Mouse (Mus musculus): ENCODE measurements around the gene Ankrd9. TPM values are rescaled to one million over a fixed set of nuclear protein-coding genes. Genes with fewer than 3 reads are reported as not detected.

The Ankrd9 gene
- 40.1 and 44.5 TPM in 2 replicates for polyA plus RNA-seq (2012; rRNA removed)

GRCm38 (mm10) chr12:110978607-110979406 is at the start of gene Ankrd9:
Ankrd9 (minus strand) TSS chr12:110979040.

Other genes with a start within 250 kb of the Ankrd9 start
- gene Wdr20, start 241.1 kb downstream of the Ankrd9 start, polyA plus RNA-seq (2012; rRNA removed): 9.0 and 11.1 TPM in 2 replicates
- gene Mok, start 138.1 kb downstream of the Ankrd9 start, polyA plus RNA-seq (2012; rRNA removed): 0.18 and 0.28 TPM in 2 replicates
- 1.7 TPM in 2 replicates for gene Zfp839, start 128.8 kb downstream of the Ankrd9 start, polyA plus RNA-seq (2012; rRNA removed)
- 43.1 and 52.0 TPM in 2 replicates for gene Cinp, start 89.9 kb downstream of the Ankrd9 start, polyA plus RNA-seq (2012; rRNA removed)
- gene Tecpr2, start 89.8 kb downstream of the Ankrd9 start, polyA plus RNA-seq (2012; rRNA removed): 2.0 and 2.4 TPM in 2 replicates
- gene Rcor1, start 60.3 kb upstream of the Ankrd9 start, polyA plus RNA-seq (2012; rRNA removed): 8.0 and 10.3 TPM in 2 replicates
- gene Traf3, start 187.3 kb upstream of the Ankrd9 start, polyA plus RNA-seq (2012; rRNA removed): 2.6 and 3.0 TPM in 2 replicates
- gene 4930595D18Rik, start 205.5 kb upstream of the Ankrd9 start, polyA plus RNA-seq (2012; rRNA removed): not detected in 2 replicates

Data from liver, embryonic 14 days (tissue).